Mouse (Mus musculus): ENCODE measurements at regions not wholly inside any gene's neighbourhood (a gene's known extent, or its start where the extent isn't known, plus 50 kb on each side); places are given as distances from the start of the nearest gene placed in this dataset.
A peak's percentile ranks its signal among the peaks of the same experiment; 100 is the strongest.
"Not testable (repeated sequence)": the region's sequence is repeated elsewhere in the genome, so short reads cannot be mapped to it uniquely, and the experiment has no call there.

DNA sequence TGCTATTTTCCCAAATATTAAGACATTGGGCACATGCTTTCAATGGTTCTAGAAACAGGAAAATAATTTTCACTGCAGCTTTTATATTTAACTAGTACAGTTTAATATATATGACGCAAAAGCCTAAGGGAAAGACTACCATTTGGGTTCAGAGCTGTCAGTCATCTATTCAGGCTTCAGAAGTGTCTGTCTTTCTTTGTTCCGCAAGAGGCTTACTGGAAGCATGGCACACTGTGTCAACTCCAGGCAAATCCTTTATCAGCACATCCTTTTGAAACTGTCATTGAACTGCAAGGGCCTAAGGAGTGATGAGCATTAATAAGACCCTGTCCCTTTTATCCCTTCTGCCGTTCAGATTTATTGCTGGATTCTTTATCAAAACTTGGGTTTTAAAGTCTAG lies 158.2 kb downstream of the Gm5152 start:
- H3K27me3 ChIP-seq (ENCODE audit: control insufficient read depth, insufficient read depth, low read length); H3K4me1 ChIP-seq (ENCODE audit: control insufficient read depth, insufficient read depth, low read length); H3K9ac ChIP-seq (replicated peaks; ENCODE audit: low read length); H3K9me3 ChIP-seq (ENCODE audit: control insufficient read depth, low read length); H3K4me3 ChIP-seq (replicated peaks; ENCODE audit: low read depth, low read length); H3K4me2 ChIP-seq (ENCODE audit: low read length); H3K27ac ChIP-seq (replicated peaks; ENCODE audit: low read depth, low read length); H3K36me3 ChIP-seq (ENCODE audit: control insufficient read depth, insufficient read depth, low read length): not testable (repeated sequence)
- ATAC-seq (ENCODE audit: low FRiP score, low TSS enrichment) (peak; percentile 72; the same call in 1 of the 2 replicates), DNase-seq (peak; percentile 49)
- WGBS, result 13% methylated on average over 3 of the region's 3 CpGs

DNA sequence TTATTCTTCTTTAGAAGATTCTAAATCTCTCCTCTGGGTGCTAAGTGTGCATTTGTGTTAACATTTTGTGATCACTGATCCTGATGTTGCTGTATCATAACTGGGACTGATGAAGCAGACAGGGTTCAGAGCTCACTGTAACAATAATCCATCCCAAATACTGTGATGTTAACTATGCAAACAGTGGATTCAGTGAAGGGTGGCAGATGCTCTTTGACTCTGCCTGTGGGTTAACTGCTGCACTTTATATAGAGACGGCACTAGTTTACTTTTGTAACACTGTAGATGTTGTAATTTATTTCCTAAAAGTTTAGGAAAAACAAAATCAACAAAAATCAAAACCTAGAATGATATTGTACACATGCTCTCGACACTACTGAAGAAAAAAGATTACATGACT lies 190.9 kb downstream of the Gm5152 start:
- Histone ChIP-seq H3K4me1 (ENCODE audit: control insufficient read depth, insufficient read depth, low read length) (no peaks in the 10 kb centered on the region), H3K36me3 (ENCODE audit: control insufficient read depth, insufficient read depth, low read length) (no peaks in the 10 kb centered on the region), H3K9me3 (ENCODE audit: control insufficient read depth, low read length) (no peaks in the 10 kb centered on the region), H3K4me2 (ENCODE audit: low read length) (no peak overlapping the region), H3K27me3 (ENCODE audit: control insufficient read depth, insufficient read depth, low read length) (no peaks in the 10 kb centered on the region), H3K27ac (replicated peaks; ENCODE audit: low read depth, low read length) (no peak overlapping the region), H3K9ac (replicated peaks; ENCODE audit: low read length) (no peak overlapping the region), H3K4me3 (replicated peaks; ENCODE audit: low read depth, low read length) (no peak overlapping the region)
- WGBS, result 63% methylated on average over 2 of the region's 2 CpGs
- no peak for ATAC-seq (ENCODE audit: low FRiP score, low TSS enrichment)
- no peak for DNase-seq

DNA sequence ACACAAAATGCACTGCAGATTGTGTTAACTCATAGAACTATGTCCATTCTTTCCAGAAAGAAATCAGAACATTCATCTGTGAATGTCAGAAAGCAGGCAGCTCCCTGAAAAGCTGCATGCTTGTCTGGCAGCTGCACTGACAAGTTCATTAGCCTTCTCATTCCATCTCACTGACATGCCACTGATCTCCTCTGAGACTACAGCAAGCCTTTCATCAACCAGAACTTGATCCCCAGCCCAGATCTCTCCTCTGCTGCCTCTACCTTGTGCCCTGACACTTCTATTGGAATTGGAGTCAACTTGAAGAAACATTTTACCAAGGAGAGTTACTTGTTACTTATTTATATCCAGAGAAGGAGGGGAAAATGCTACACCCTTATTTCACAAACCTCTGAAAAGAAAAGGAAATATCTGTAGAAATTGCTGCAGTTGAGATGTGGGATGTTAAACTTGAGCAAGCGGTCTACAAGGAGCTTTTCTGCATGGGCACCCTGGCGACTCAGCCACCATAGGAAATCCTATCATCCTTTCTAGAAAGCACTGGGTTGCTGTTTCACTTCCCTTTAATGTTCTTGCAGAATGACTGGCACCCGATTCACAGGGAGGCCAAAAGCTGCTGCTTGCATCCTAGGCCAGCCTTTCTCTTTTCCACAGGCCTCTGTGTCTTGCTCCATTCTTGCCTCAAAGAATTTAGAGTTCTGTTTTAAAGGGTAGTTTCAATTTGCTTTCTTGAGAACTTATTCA lies 191.5 kb downstream of the Gm5152 start:
- H3K4me2 ChIP-seq (ENCODE audit: low read length), result no peak overlapping the region
- DNase-seq (peak; percentile 18), ATAC-seq (ENCODE audit: low FRiP score, low TSS enrichment) (no peak)
- no peak overlapping the region for H3K27ac ChIP-seq (replicated peaks; ENCODE audit: low read depth, low read length)
- no peaks in the 10 kb centered on the region for H3K4me1 ChIP-seq (ENCODE audit: control insufficient read depth, insufficient read depth, low read length)
- H3K9me3 ChIP-seq (ENCODE audit: control insufficient read depth, low read length), result no peaks in the 10 kb centered on the region
- H3K4me3 ChIP-seq (replicated peaks; ENCODE audit: low read depth, low read length), result no peak overlapping the region
- no peaks in the 10 kb centered on the region for H3K27me3 ChIP-seq (ENCODE audit: control insufficient read depth, insufficient read depth, low read length)
- H3K9ac ChIP-seq (replicated peaks; ENCODE audit: low read length), result no peak overlapping the region
- WGBS, result 43% methylated on average over 3 of the region's 3 CpGs
- no peaks in the 10 kb centered on the region for H3K36me3 ChIP-seq (ENCODE audit: control insufficient read depth, insufficient read depth, low read length)

DNA sequence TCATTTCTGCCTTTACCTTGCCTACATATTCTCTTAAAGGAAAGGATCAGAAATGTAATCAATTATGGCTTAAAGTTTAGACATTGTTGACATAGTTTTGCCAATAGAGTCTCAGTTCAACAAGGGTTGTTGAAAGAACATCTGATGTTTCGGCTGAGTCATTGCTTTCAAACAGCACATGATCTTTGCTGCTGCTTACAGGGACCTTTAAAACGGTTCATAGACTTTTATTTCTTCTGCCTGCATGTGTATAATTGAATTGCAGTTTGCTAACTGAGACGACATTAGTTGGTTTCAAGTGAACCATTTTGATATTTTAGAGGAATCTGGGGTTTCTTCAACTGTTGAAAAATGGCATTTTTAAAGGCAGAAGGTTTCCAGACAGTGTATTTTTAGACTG lies 204.7 kb downstream of the Gm5152 start:
- DNase-seq (no peak), ATAC-seq (ENCODE audit: low FRiP score, low TSS enrichment) (no peak)
- H3K9ac ChIP-seq (replicated peaks; ENCODE audit: low read length), result no peak overlapping the region
- no peak overlapping the region for H3K27ac ChIP-seq (replicated peaks; ENCODE audit: low read depth, low read length)
- H3K9me3 ChIP-seq (ENCODE audit: control insufficient read depth, low read length), result no peaks in the 10 kb centered on the region
- no peaks in the 10 kb centered on the region for H3K27me3 ChIP-seq (ENCODE audit: control insufficient read depth, insufficient read depth, low read length)
- H3K4me2 ChIP-seq (ENCODE audit: low read length), result no peak overlapping the region
- no peaks in the 10 kb centered on the region for H3K36me3 ChIP-seq (ENCODE audit: control insufficient read depth, insufficient read depth, low read length)
- no peak overlapping the region for H3K4me3 ChIP-seq (replicated peaks; ENCODE audit: low read depth, low read length)
- 83% methylated on average over 3 of the region's 3 CpGs for WGBS
- H3K4me1 ChIP-seq (ENCODE audit: control insufficient read depth, insufficient read depth, low read length), result no peaks in the 10 kb centered on the region

DNA sequence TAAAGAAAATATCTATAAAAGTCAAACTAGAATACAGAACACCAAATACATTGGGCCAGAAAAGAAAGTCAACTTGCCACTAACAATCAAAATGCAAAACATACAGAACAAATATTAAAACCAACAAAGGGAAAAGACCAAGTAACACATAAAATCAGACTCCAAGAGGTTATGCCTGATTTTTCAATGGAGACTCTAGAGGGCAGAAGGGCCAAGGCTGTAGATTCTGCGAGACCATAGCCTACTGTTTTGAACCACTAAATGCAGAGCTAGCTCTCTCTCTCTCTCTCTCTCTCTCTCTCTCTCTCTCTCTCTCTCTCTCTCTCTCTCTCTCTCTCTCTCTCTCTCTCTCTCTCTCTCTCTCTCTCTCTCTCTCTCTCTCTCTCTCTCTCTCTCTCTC lies 221.2 kb downstream of the Gm5152 start:
- H3K4me1 ChIP-seq (ENCODE audit: control insufficient read depth, insufficient read depth, low read length); H3K36me3 ChIP-seq (ENCODE audit: control insufficient read depth, insufficient read depth, low read length); H3K4me3 ChIP-seq (replicated peaks; ENCODE audit: low read depth, low read length); H3K4me2 ChIP-seq (ENCODE audit: low read length); H3K9me3 ChIP-seq (ENCODE audit: control insufficient read depth, low read length); H3K9ac ChIP-seq (replicated peaks; ENCODE audit: low read length); ATAC-seq (ENCODE audit: low FRiP score, low TSS enrichment); H3K27ac ChIP-seq (replicated peaks; ENCODE audit: low read depth, low read length); DNase-seq; H3K27me3 ChIP-seq (ENCODE audit: control insufficient read depth, insufficient read depth, low read length): not testable (repeated sequence)
- WGBS, result 87% methylated on average over 1 of the region's 1 CpGs

All from midbrain, embryonic 14.5 days (tissue).